Mouse (Mus musculus) fibroblast of lung, adult 2 months (primary cell): Measurements from ENCODE around the gene Zfp740.
"Not testable (repeated sequence)": the region's sequence is repeated elsewhere in the genome, so short reads cannot be mapped to it uniquely, and the experiment has no call there.

Experiments used
- DNase-seq: peaks from one replicate; pipeline ENCODE4 v3.0.0-alpha.2; 2011; ENCODE audit warnings: low read depth

Gene Zfp740

GRCm38 (mm10) chr15:102202971-102203834 lies at the start of gene Zfp740:
Gene Zfp740, plus strand, starts transcription at chr15:102203249.
- peak; percentile 93 for DNase-seq

GRCm38 (mm10) chr15:102155006-102155405 lies 48.0 kb upstream of the Zfp740 start:
- DNase-seq = not testable (repeated sequence)

GRCm38 (mm10) chr15:102156836-102157235 lies 46.2 kb upstream of the Zfp740 start:
- no peak for DNase-seq

GRCm38 (mm10) chr15:102160415-102161060 lies 42.5 kb upstream of the Zfp740 start:
- DNase-seq = no peak

- no peak for DNase-seq
These were observed 39.0 kb upstream of the Zfp740 start for GRCm38 (mm10) chr15:102163900-102164693.

- no peak for DNase-seq
These were observed 37.5 kb upstream of the Zfp740 start for GRCm38 (mm10) chr15:102165468-102166100.

GRCm38 (mm10) chr15:102167620-102168021 lies 35.4 kb upstream of the Zfp740 start:
- peak; percentile 74 for DNase-seq

- no peak for DNase-seq
These were observed 34.0 kb upstream of the Zfp740 start for GRCm38 (mm10) chr15:102169064-102169463.

- no peak for DNase-seq
These were observed 29.5 kb upstream of the Zfp740 start for GRCm38 (mm10) chr15:102173581-102173980.

GRCm38 (mm10) chr15:102175736-102176319 lies 27.2 kb upstream of the Zfp740 start:
- DNase-seq = no peak

GRCm38 (mm10) chr15:102176571-102177316 lies 26.3 kb upstream of the Zfp740 start:
- DNase-seq = no peak

GRCm38 (mm10) chr15:102177417-102177816 lies 25.6 kb upstream of the Zfp740 start:
- DNase-seq = no peak

- DNase-seq = no peak
These were observed 24.8 kb upstream of the Zfp740 start for GRCm38 (mm10) chr15:102178279-102178678.

- DNase-seq = no peak
These were observed 23.9 kb upstream of the Zfp740 start for GRCm38 (mm10) chr15:102179106-102179505.

GRCm38 (mm10) chr15:102179924-102180323 lies 23.1 kb upstream of the Zfp740 start:
- DNase-seq = no peak

GRCm38 (mm10) chr15:102183076-102183475 lies 20.0 kb upstream of the Zfp740 start:
- DNase-seq = no peak

GRCm38 (mm10) chr15:102186239-102186638 lies 16.8 kb upstream of the Zfp740 start:
- no peak for DNase-seq

- no peak for DNase-seq
These were observed 15.0 kb upstream of the Zfp740 start for GRCm38 (mm10) chr15:102188096-102188495.

GRCm38 (mm10) chr15:102188883-102189282 lies 14.2 kb upstream of the Zfp740 start:
- no peak for DNase-seq

GRCm38 (mm10) chr15:102191699-102192098 lies 11.3 kb upstream of the Zfp740 start:
- DNase-seq = no peak

GRCm38 (mm10) chr15:102192271-102192812 lies 10.7 kb upstream of the Zfp740 start:
- DNase-seq = no peak
